Mouse (Mus musculus) spleen, postnatal 36 days (tissue): ENCODE data around the gene Psmd13.
A peak's percentile ranks its signal among the peaks of the same experiment; 100 is the strongest.
"Not testable (repeated sequence)": the region's sequence is repeated elsewhere in the genome, so short reads cannot be mapped to it uniquely, and the experiment has no call there.

ENCODE experiments used
- DNase-seq, 2 experiments: peaks; one replicate each; pipeline ENCODE4 v3.0.0; 2022; ENCODE audit warnings: low spot score in 2 of 2, mixed read lengths in 1 of 2

Gene Psmd13

GRCm38 (mm10) chr7:140856785-140857549, 24.8 kb upstream of the Psmd13 start, which contains the start of gene Ric8a:
Ric8a (plus strand) TSS chr7:140856957.
- DNase-seq = peak; percentile 89 to 91

GRCm38 (mm10) chr7:140857550-140858505, 23.9 kb upstream of the Psmd13 start, which contains the start of gene Bet1l:
Bet1l (minus strand) TSS chr7:140857577.
- DNase-seq = no peak

- no peak for DNase-seq
Observed at GRCm38 (mm10) chr7:140858746-140859145, 23.0 kb upstream of the Psmd13 start.

DNA sequence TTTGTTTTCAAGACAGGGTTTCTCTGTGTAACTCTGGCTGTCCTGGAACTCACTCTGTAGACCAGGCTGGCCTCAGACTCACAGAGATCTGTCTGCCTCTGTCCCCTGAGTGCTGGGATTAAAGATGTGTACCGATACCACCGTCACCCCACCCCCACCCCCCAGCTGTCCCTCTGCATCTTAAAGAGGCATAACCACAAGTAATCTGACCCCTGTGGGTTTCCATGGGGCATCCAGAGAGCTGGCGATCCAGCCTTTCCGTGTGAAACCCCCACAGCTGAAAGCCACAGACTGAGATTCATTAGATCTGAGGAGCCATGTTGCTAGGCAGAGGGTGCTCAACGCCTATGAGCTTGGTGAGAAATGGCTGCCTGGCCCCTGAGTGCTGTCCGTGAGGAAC, 21.8 kb upstream of the Psmd13 start:
- DNase-seq = no peak

GRCm38 (mm10) chr7:140860728-140861127, 21.0 kb upstream of the Psmd13 start:
- no peak for DNase-seq

- DNase-seq = no peak
Observed at GRCm38 (mm10) chr7:140864761-140865160, 17.0 kb upstream of the Psmd13 start.

DNA sequence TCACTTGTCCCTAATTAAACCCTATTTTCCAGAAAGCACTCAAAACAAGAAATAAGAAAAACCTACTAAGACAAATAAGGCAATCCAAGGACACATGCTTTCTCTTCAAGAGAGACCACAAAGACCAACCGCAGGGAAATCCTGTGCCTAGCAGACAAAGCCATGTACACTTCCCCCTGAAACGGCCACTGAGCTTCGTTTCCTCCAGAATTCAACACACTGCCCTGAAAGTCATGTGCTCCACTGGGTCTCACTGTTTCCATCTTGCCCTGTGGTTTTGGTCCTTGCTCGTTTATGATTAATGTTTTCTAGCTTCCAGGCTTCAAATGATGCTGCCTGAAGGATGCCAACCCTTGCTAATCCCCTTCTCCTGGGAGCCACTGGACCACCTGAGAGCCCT, 7.5 kb upstream of the Psmd13 start:
- no peak for DNase-seq

- DNase-seq = peak; percentile 19 to 22
Observed at GRCm38 (mm10) chr7:140877364-140877763, 4.4 kb upstream of the Psmd13 start.

GRCm38 (mm10) chr7:140879355-140879754, 2.4 kb upstream of the Psmd13 start:
- DNase-seq = no peak

- no peak for DNase-seq
Observed at GRCm38 (mm10) chr7:140880419-140880818, 1.3 kb upstream of the Psmd13 start.

DNA sequence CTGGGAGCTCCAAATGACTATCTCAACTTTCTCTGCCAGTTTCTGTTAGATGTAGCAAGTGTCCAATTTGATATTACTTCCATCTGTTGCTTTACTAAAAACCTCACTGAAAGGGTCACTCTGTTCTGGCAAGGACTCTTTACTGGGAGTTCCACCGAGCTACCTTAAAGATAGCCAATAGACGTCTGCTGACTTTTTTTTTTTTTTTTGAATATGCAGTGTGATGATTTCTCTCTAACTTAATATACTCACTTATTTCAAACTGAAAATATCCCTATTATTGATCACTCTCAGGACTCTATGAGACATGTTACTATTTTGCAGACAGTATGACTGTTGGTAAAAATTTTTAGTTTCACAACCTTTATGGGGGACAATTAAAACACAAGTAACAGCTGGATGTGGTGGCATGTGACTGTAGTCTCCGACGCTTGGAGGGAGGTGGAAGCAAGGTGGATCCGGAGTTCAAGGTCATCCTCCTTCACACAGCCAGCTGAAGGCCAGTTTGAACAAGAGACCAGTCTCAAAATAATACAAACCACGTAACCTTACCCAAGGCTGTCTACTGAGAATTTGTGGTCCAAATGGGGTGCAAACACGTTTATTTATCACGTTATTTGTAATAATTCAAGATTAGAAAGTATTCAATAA, 778 bp upstream of the Psmd13 start:
- DNase-seq = no peak

DNA sequence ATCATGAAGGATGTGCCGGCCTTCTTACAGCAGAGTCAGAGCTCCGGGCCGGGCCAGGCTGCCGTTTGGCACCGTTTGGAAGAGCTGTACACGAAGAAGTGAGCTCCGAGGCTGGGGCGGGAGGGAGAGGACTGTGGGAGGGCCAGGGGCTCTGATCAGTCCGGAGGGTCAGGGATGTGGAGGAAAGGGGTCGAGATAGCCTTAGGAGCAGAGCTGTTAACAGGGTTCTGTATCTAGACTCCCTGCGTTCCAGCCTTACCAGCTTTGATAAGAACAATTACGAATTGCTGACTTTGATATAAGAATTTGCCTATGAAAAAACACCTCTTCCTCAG, 668 bp downstream of the Psmd13 start:
- DNase-seq = no peak

DNA sequence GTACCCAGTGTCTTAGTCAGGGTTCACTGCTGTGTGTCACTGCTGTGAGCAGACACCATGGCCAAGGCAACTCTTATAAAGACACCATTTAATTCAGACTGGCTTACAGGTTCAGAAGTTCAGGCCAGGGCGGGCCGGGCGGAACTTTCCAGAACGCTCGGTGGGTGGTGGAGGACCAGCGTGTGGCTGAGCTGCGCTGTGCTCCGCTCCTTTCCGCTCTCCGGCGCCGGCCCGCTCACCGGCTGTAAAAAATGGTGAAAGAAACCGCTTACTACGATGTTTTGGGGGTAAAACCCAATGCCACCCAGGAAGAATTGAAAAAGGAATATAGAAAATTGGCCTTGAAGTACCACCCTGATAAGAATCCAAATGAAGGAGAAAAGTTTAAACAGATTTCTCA, 8.9 kb downstream of the Psmd13 start:
- not testable (repeated sequence) for DNase-seq

GRCm38 (mm10) chr7:140894031-140894430, 12.3 kb downstream of the Psmd13 start:
- DNase-seq = no peak

DNA sequence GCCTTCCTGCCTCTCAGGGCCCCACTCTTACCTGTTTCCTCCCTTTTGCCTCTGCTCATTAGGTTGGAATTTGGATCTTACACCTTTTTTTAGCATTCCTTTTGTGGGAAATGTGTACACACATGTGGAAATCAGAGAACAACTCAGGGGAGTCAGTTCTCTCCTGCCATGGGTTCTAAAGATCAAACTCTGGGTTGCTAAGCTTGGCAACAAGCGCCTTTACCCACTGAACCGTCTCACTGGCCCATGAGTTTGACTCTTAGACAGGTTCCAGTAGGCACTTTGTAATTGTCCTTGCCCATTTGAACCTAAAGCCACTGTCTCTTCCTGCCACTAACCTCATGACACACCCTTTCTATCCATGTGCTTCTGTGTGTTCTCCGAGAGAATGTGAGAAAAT, 12.8 kb downstream of the Psmd13 start:
- DNase-seq = no peak

DNA sequence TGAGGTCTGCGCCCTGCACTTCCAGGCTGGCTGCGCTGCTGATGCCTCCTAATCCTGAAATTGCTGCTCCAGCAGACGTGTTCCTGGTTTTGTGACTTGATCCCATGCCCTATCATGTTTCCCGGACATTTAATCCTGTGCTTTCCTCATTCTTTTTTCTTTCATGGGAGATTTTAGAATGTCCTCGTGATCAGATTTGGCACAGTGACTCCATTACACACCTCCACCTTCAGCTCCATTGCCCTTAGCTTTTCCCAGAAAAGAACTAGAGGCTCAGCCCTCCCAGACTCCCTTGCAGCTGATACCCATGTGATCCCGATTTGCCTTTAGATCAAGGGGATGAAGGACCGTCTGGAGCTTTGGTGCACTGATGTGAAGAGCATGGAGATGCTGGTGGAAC, 16.1 kb downstream of the Psmd13 start:
- no peak for DNase-seq

DNA sequence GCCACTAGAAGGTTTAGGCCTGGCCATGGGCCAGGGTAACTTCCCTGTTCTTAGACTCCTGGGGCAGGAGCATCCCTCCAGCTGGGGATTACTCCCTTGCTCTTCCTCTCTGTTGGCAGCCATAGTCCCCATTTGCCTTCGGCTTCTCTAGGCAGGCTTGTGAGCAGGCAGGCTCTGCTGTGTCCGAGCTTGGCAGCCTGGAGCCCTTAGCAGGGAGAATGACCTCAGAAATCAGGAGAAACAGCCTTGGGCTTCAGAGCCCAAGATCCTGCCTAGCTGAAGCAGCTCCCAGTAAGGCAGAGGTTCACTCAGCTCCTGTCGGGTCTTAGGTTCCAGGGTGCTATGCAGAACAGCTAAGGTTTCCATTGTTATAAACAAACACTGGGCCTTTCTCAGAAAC, 17.4 kb downstream of the Psmd13 start:
- DNase-seq = no peak

DNA sequence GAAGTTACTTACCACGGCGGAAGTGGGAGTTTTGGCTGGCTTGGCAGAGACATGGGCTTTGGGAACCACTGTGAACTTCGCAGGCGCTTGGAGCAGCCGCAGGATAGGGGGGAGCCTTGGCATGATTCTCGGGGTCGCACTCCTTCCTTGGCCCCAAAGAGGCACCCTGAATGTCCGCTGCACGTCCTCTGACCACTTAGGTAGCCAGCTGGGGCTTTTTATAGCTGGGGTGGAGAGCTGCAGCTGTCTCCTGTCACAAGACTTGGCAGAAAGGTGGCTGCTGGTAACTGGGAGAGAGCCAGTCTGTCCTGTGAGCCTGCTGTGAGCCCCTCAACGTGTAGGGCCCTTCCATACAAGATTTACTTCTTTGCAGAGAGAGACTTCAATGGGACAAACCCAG, 18.5 kb downstream of the Psmd13 start, which contains the start of gene Cox8b:
Cox8b (minus strand) TSS at position 227 of the 400 bp plus-strand sequence.
- no peak for DNase-seq

DNA sequence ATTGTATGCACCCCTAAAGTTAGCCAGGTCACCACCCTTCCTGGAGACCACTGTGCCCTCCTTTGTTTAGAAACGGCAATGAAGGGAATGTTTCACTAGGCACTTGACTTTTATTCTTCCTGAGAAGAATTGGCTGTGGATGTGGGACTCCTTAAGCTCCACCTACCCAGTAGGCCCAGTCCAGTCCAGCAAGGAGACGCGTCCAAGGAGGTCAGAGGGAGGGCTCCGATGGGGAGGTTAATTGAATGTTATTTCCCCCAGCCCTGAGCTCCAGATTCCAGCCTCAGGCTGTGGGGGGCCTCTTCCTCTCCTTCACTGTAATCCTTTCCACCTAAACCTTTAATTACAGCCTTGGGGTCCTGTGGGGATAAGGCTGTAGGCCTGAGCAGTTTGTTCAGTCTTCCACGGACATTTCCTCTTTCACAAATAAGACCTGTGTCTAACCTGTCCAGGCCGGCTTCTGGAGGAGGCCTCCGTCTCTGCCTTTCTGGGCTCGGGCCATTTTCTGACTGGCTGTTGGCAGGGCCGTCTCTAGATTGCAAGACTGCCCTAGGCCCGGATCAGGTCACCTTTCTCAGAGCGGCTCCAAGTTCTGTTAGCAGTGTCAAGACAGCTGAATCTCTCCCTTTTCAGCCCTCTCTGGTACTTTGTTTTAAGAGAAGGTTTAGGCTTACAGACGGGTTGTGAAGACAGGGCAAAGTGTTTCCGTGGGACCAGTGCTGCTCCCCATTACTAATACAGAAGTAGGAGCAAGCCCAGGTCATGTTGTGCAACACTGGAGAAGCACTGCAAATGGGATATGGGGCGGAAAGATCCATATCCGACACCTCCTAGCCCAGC, 20.5 kb downstream of the Psmd13 start:
- no peak for DNase-seq

GRCm38 (mm10) chr7:140903212-140903611, 21.4 kb downstream of the Psmd13 start:
- peak; percentile 49 to 56 for DNase-seq

GRCm38 (mm10) chr7:140905642-140906081, 23.9 kb downstream of the Psmd13 start:
- DNase-seq = no peak
